Mouse (Mus musculus): ENCODE data around the gene Lemd1.

DNA sequence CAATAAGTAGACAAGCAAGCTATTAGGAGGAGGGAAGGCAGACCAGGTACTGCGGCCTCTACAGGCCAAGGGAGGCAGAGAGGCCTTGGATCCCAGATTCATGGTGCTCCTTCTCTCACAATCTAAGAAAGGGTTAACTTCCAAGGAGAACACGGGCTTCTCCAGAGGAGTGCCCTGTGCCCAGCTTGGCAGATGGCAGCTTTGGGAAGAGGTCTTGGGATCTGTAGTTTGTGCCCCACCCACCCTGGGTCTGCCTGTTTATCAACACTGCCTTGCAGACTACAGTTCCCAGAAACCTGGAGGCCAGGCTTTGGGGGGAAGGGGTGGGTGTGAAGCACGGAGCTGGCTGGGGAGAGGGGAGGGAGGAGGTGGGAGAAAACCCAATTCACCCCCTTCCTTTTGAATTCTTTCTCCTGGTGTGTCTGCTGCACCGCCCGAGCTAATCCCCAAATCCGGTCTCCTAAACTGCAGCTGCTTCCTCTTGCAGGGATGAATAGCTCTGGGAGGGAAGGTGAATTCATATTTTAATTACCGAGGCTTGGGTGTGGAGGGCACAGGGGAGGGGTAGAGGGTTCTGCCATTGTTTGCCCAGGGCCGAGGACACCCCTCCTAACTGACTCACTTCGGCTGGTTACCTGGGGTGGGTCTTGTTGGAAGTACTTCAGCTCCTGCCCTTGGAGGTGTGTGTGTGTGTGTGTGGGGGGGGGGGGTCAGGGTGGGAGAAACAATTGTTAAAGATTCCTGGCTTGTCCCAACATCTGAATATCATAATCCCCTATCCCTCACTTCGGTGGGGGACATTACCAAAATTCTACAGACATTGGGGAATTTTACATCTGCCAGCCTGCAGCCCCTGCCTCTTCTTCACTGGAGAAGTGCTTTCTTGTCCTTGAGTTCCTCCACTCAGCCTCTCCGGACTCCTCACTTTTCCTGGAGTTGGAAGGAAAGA, 9.6 kb downstream of the Lemd1 start:
- TF ChIP-seq CTCF (conservative IDR thresholded peaks at IDR 0.05; ENCODE audit: insufficient read depth, insufficient read length, low read depth, low read length): no peak
- TF ChIP-seq POLR2A (IDR thresholded peaks at IDR 0.05; ENCODE audit: low read depth, low read length): no peak
